Mouse (Mus musculus): ENCODE measurements around the gene Crip2.

DNA sequence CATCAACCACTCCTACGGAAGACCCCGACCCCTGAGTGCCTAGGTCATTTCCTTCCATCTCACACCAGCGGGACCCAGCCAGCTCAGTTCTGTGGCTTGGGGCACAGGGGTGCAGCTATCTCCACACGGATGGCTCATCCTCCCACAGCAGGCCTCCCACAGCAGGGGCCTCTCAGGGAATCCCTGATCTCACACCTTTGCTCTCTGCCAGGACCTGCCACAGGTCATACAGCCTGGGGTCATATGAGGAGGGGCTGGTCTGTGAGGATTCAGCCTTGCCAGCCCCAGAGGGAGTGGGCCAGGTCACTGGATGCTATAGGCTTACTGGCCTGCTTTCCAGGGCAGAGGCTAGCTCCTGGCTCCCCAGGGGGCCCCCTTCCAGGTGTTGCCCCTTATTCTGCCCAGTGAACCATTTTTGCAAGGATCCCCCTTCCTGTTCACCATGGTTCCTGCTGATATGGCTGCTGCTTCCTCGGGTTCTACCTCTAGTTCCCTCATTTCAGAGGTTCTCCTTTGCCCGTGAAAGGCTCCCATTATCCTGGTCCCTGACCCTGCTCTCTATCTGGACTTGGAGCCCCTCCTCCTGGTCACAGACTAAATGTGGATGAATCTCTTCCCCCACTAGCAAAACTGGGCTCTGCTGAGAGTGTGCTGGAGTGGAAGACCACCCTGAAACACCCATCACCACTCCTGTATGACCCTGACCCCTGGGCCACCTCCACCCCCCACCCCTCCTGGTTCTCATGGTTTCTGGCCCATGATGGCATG, 40.4 kb upstream of the Crip2 start:
- TF ChIP-seq GATA1 (IDR thresholded peaks at IDR 0.05; ENCODE audit: low read length) (no peak), TAL1 (IDR thresholded peaks at IDR 0.05; ENCODE audit: low read length) (no peak)
